Mouse (Mus musculus) MEL (cell line): ENCODE data around the gene Mia.

Experiments used
- CTCF ChIP-seq, 3 experiments: IDR thresholded peaks in 2 of 3; conservative IDR thresholded peaks in 1 of 3; 2 replicates each; pipeline ENCODE4 v1.5.1; 2011 to 2012; ENCODE audit warnings: low read length in 3 of 3, low read depth in 2 of 3, mild to moderate bottlenecking in 2 of 3, improper control_type of control experiment in 1 of 3, inconsistent platforms in 1 of 3, mixed read lengths in 1 of 3, moderate library complexity in 1 of 3; ENCODE audit not compliant: control insufficient read depth in 1 of 3, insufficient read depth in 1 of 3, poor library complexity in 1 of 3, severe bottlenecking in 1 of 3
- E2F4 ChIP-seq: IDR thresholded peaks from 2 replicates; pipeline ENCODE4 v1.6.1; 2011; ENCODE audit warnings: low read depth, low read length, improper control_type of control experiment, borderline replicate concordance
- EP300 ChIP-seq, 2 experiments: IDR thresholded peaks; 2 replicates each; pipeline ENCODE4 v1.6.1; 2011; ENCODE audit warnings: improper control_type of control experiment in 2 of 2, low read length in 2 of 2, low read depth in 1 of 2, mild to moderate bottlenecking in 1 of 2
- MAZ ChIP-seq: IDR thresholded peaks from 2 replicates; pipeline ENCODE4 v1.6.1; 2012; ENCODE audit warnings: low read depth, mild to moderate bottlenecking, inconsistent platforms, low read length, improper control_type of control experiment
- POLR2A ChIP-seq, 2 experiments: IDR thresholded peaks; 2 replicates each; pipeline ENCODE4 v1.6.1; 2011 to 2012; ENCODE audit warnings: low read length in 2 of 2, mild to moderate bottlenecking in 2 of 2, control low read depth in 1 of 2, improper control_type of control experiment in 1 of 2, low read depth in 1 of 2, moderate library complexity in 1 of 2; ENCODE audit not compliant: control insufficient read depth in 1 of 2, insufficient read depth in 1 of 2, poor library complexity in 1 of 2
- POLR2AphosphoS5 ChIP-seq: IDR thresholded peaks from 2 replicates; pipeline ENCODE4 v1.6.1; 2012; ENCODE audit warnings: low read depth, borderline replicate concordance, mild to moderate bottlenecking, inconsistent platforms, low read length, moderate library complexity, mixed read lengths
- RCOR1 ChIP-seq: IDR thresholded peaks from 2 replicates; pipeline ENCODE4 v1.6.1; 2012; ENCODE audit warnings: low read depth, mild to moderate bottlenecking, inconsistent platforms, low read length, improper control_type of control experiment
- USF1 ChIP-seq: IDR thresholded peaks from 2 replicates; pipeline ENCODE4 v1.6.1; 2014; ENCODE audit warnings: low read depth, mild to moderate bottlenecking, inconsistent platforms, low read length, improper control_type of control experiment, moderate library complexity
- ZMIZ1 ChIP-seq: IDR thresholded peaks from 2 replicates; pipeline ENCODE4 v1.6.1; 2012; ENCODE audit warnings: low read depth, mild to moderate bottlenecking, inconsistent platforms, low read length, improper control_type of control experiment, moderate library complexity

GRCm38 (mm10) chr7:27165007-27165655, 15.8 kb downstream of the Mia start:
- no peak for TF ChIP-seq POLR2AphosphoS5
- no peak for TF ChIP-seq CTCF (IDR thresholded peaks at IDR 0.05 in 2 of 3, conservative IDR thresholded peaks at IDR 0.05 in 1 of 3; ENCODE audit: control insufficient read depth in 1 of 3, insufficient read depth in 1 of 3, low read depth in 2 of 3, low read length in 3 of 3, poor library complexity in 1 of 3, severe bottlenecking in 1 of 3)
- no peak for TF ChIP-seq RCOR1
- no peak for TF ChIP-seq MAZ
- no peak for TF ChIP-seq ZMIZ1
- no peak for TF ChIP-seq USF1
- TF ChIP-seq POLR2A (IDR thresholded peaks at IDR 0.05; ENCODE audit: control insufficient read depth in 1 of 2, insufficient read depth in 1 of 2, low read depth in 1 of 2, low read length in 2 of 2, poor library complexity in 1 of 2): 0 out of 4 replicates have a peak, but pooled peaks of 1 of the 2 experiments have one; percentile 32
- TF ChIP-seq EP300 (IDR thresholded peaks at IDR 0.05; ENCODE audit: low read depth in 1 of 2, low read length in 2 of 2): no peak
- TF ChIP-seq E2F4: no peak
